Mouse (Mus musculus) heart, embryonic 14.5 days (tissue): ENCODE results near the gene Napepld. TPM values are rescaled to one million over a fixed set of nuclear protein-coding genes. Genes with fewer than 3 reads are reported as not detected.

Experiments
- ATAC-seq: fragments of 200-750 bp; cut with Nextera tagmentation; 2 replicates; pipeline ENCODE4 v1.8.0; 2017; ENCODE audit warnings: low read depth, moderate TSS enrichment; ENCODE audit not compliant: insufficient number of reproducible peaks, insufficient read depth, low FRiP score
- H3K27ac ChIP-seq, 2 experiments: fragments of 200-500 bp in 1 of 2; fragments of 300-500 bp in 1 of 2; sonication (generic) in 1 of 2; replicated peaks in 1 of 2; 2 replicates each; pipeline ENCODE4 v1.5.1; 2012 to 2014; ENCODE audit warnings: low read depth in 2 of 2, low read length in 2 of 2, control low read depth in 1 of 2, mild to moderate bottlenecking in 1 of 2, mixed read lengths in 1 of 2; ENCODE audit not compliant: control insufficient read depth in 1 of 2, insufficient read depth in 1 of 2
- H3K27me3 ChIP-seq: fragments of 300-500 bp; sonication (generic); 2 replicates; pipeline ENCODE4 v1.6.1; 2014; ENCODE audit warnings: mild to moderate bottlenecking, low read length, control low read depth; ENCODE audit not compliant: control insufficient read depth, insufficient read depth
- H3K36me3 ChIP-seq: fragments of 300-500 bp; sonication (generic); 2 replicates; pipeline ENCODE4 v1.6.1; 2014; ENCODE audit warnings: mild to moderate bottlenecking, control low read depth, low read length, mixed read lengths; ENCODE audit not compliant: control insufficient read depth, insufficient read depth
- H3K4me1 ChIP-seq, 2 experiments: fragments of 200-500 bp in 1 of 2; fragments of 300-500 bp in 1 of 2; sonication (generic) in 1 of 2; 2 replicates each; pipeline ENCODE4 v1.6.1; 2012 to 2014; ENCODE audit warnings: low read length in 2 of 2, control low read depth in 1 of 2, mixed read lengths in 1 of 2; ENCODE audit not compliant: control insufficient read depth in 2 of 2, insufficient read depth in 2 of 2
- H3K4me2 ChIP-seq: fragments of 300-500 bp; sonication (generic); 2 replicates; pipeline ENCODE4 v1.6.1; 2014; ENCODE audit warnings: mild to moderate bottlenecking, low read length
- H3K4me3 ChIP-seq, 2 experiments: fragments of 200-500 bp in 1 of 2; fragments of 300-500 bp in 1 of 2; sonication (generic) in 1 of 2; 2 replicates each; pipeline ENCODE4 v1.5.1; 2012 to 2014; ENCODE audit warnings: low read length in 2 of 2, mild to moderate bottlenecking in 2 of 2, control low read depth in 1 of 2, low read depth in 1 of 2, moderate library complexity in 1 of 2; ENCODE audit not compliant: control insufficient read depth in 1 of 2, insufficient read depth in 1 of 2
- H3K9ac ChIP-seq: fragments of 300-500 bp; sonication (generic); 2 replicates; pipeline ENCODE4 v1.6.1; 2014; ENCODE audit warnings: mild to moderate bottlenecking, low read length
- H3K9me3 ChIP-seq: fragments of 300-500 bp; sonication (generic); 2 replicates; pipeline ENCODE4 v1.6.1; 2016; ENCODE audit warnings: low read length, control low read depth; ENCODE audit not compliant: control insufficient read depth
- WGBS: fragments of 180-500 bp; shearing (Covaris S2); extraction: QIAGEN DNeasy Blood & Tissue Kit; methylation state at CpG from one replicate; pipeline ENCODE4 v1.1.7; 2014; 5-methylcytosine and 5-hydroxymethylcytosine counted together
- polyA plus RNA-seq: library from polyadenylated mRNA; unstranded; fragments of >200 nt; fragmentation: Nextera tagmentation; extraction: Ambion mirVana; gene quantifications from 2 replicates; pipeline ENCODE4 v1.2.1, GENCODE M21; 2014

Gene Napepld
- polyA plus RNA-seq, 1 experiment from 2014 or later: 8.7 TPM

- no peaks in the 10 kb centered on the region for H3K27me3 ChIP-seq
- H3K27ac ChIP-seq: peak within 1 kb of the TSS in 1 of 2 experiments; percentile 79; a peak in 2 of 4 replicates
- peak within 1 kb of the TSS; percentile 72 for H3K4me2 ChIP-seq
- H3K36me3 ChIP-seq: peaks cover 36% of the 10 kb centered on the region
- 1% methylated on average over 42 of the region's 42 CpGs for WGBS
- H3K4me3 ChIP-seq: peak within 1 kb of the TSS; percentile 79 to 98
- peak within 1 kb of the TSS; percentile 87 for H3K9ac ChIP-seq
- H3K4me1 ChIP-seq: peaks cover 3 to 16% of the 10 kb centered on the region in 2 experiments; a peak in 2 of 4 replicates
- H3K9me3 ChIP-seq: no peaks in the 10 kb centered on the region
- peak; percentile 67 for ATAC-seq
Observed at GRCm38 (mm10) chr5:21736956-21737585, 35.9 kb upstream of the Napepld start, which contains the start of gene Pmpcb. Gene Pmpcb (plus strand): TSS chr5:21737141.

GRCm38 (mm10) chr5:21736046-21736445, 34.9 kb upstream of the Napepld start:
- Histone ChIP-seq H3K9ac (no peak overlapping the region), H3K36me3 (peaks cover 26% of the 10 kb centered on the region), H3K27ac (no peak overlapping the region), H3K4me1 (peaks cover 3 to 16% of the 10 kb centered on the region in 2 experiments; a peak in 2 of 4 replicates), H3K4me3 (no peak overlapping the region), H3K27me3 (no peaks in the 10 kb centered on the region), H3K9me3 (no peaks in the 10 kb centered on the region), H3K4me2 (no peak overlapping the region)
- ATAC-seq: no peak
- WGBS: 74% methylated on average over 11 of the region's 11 CpGs

GRCm38 (mm10) chr5:21735584-21735983, 34.4 kb upstream of the Napepld start:
- 18% methylated on average over 10 of the region's 10 CpGs for WGBS
- no peak overlapping the region for H3K27ac ChIP-seq
- no peak for ATAC-seq
- H3K4me2 ChIP-seq: peak overlapping the region; percentile 36
- H3K4me1 ChIP-seq: peaks cover 3 to 16% of the 10 kb centered on the region in 2 experiments; a peak in 2 of 4 replicates
- peak overlapping the region; percentile 17 to 44 for H3K4me3 ChIP-seq
- no peaks in the 10 kb centered on the region for H3K27me3 ChIP-seq
- H3K9ac ChIP-seq: peak overlapping the region; percentile 28; the same call in 1 of the 2 replicates
- H3K36me3 ChIP-seq: peaks cover 23% of the 10 kb centered on the region
- H3K9me3 ChIP-seq: no peaks in the 10 kb centered on the region

- Histone ChIP-seq H3K4me1 (peaks cover 3 to 16% of the 10 kb centered on the region in 2 experiments; a peak in 2 of 4 replicates), H3K4me3 (peak overlapping the region; percentile 17 to 44), H3K4me2 (peak overlapping the region; percentile 36), H3K36me3 (peaks cover 18% of the 10 kb centered on the region), H3K9me3 (no peaks in the 10 kb centered on the region), H3K27ac (no peak overlapping the region), H3K27me3 (no peaks in the 10 kb centered on the region), H3K9ac (peak overlapping the region; percentile 28; the same call in 1 of the 2 replicates)
- WGBS: 76% methylated on average over 20 of the region's 20 CpGs
- no peak for ATAC-seq
Observed at GRCm38 (mm10) chr5:21735100-21735499, 33.9 kb upstream of the Napepld start.

GRCm38 (mm10) chr5:21732930-21733329, 31.7 kb upstream of the Napepld start:
- H3K4me1 ChIP-seq: peaks cover 3 to 10% of the 10 kb centered on the region in 2 experiments; a peak in 2 of 4 replicates
- no peaks in the 10 kb centered on the region for H3K9me3 ChIP-seq
- ATAC-seq: peak; percentile 83
- no peak overlapping the region for H3K4me3 ChIP-seq
- no peaks in the 10 kb centered on the region for H3K36me3 ChIP-seq
- no peaks in the 10 kb centered on the region for H3K27me3 ChIP-seq
- H3K9ac ChIP-seq: no peak overlapping the region
- H3K27ac ChIP-seq: peak overlapping the region; percentile 74 to 83
- H3K4me2 ChIP-seq: peak overlapping the region; percentile 26; the same call in 1 of the 2 replicates
- WGBS: 15% methylated on average over 8 of the region's 8 CpGs

GRCm38 (mm10) chr5:21732177-21732911, 31.1 kb upstream of the Napepld start:
- peak overlapping the region; percentile 74 to 83 for H3K27ac ChIP-seq
- H3K36me3 ChIP-seq: no peaks in the 10 kb centered on the region
- no peak overlapping the region for H3K4me2 ChIP-seq
- ATAC-seq: no peak
- H3K9ac ChIP-seq: no peak overlapping the region
- 54% methylated on average over 3 of the region's 3 CpGs for WGBS
- no peak overlapping the region for H3K4me3 ChIP-seq
- H3K27me3 ChIP-seq: no peaks in the 10 kb centered on the region
- no peaks in the 10 kb centered on the region for H3K9me3 ChIP-seq
- H3K4me1 ChIP-seq: peaks cover 0 to 6% of the 10 kb centered on the region in 2 experiments; a peak in 1 of 4 replicates

GRCm38 (mm10) chr5:21729107-21729506, 27.9 kb upstream of the Napepld start:
- no peak overlapping the region for H3K27ac ChIP-seq
- no peak for ATAC-seq
- H3K36me3 ChIP-seq: no peaks in the 10 kb centered on the region
- no peak overlapping the region for H3K4me3 ChIP-seq
- no peaks in the 10 kb centered on the region for H3K27me3 ChIP-seq
- H3K9ac ChIP-seq: no peak overlapping the region
- H3K4me2 ChIP-seq: no peak overlapping the region
- H3K4me1 ChIP-seq: peaks cover 0 to 15% of the 10 kb centered on the region in 2 experiments; a peak in 2 of 4 replicates
- H3K9me3 ChIP-seq: no peaks in the 10 kb centered on the region
- 76% methylated on average over 5 of the region's 5 CpGs for WGBS
